Mouse (Mus musculus) erythroblast, embryonic 14.5 days (primary cell): ENCODE results near the gene Cfap100.

ENCODE experiments used
- GATA1 ChIP-seq: IDR thresholded peaks from 2 replicates; pipeline ENCODE4 v1.6.1; 2012; ENCODE audit warnings: low read length, inconsistent platforms, mixed read lengths
- TAL1 ChIP-seq: IDR thresholded peaks from 3 replicates; pipeline ENCODE4 v1.6.1; 2012; ENCODE audit warnings: low read length, inconsistent platforms, mixed read lengths

DNA sequence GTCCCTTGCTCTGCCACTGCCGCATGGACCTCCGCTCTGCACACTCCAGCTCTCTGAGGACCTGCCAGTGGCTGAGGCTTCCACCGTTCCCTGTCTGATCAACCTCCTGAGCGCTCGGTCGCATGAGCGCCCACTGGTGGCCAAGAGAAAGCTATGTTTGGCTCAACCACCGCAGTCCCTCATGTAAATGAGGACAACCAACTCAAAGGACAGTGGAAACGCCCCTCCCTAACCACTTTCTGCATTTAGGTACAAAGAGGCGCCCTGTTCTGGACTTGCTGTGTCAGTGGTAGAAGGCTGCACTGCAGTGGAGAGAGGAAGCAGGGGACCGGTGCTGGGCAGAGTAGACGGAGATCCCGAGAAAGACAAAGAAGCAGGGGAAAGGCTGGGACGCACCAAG lies 6.0 kb downstream of the Cfap100 start:
- TF ChIP-seq TAL1: no peak
- no peak for TF ChIP-seq GATA1
